Mouse (Mus musculus) small intestine, adult 2 months (tissue): ENCODE measurements at regions not wholly inside any gene's neighbourhood (a gene's known extent, or its start where the extent isn't known, plus 50 kb on each side); places are given as distances from the start of the nearest gene placed in this dataset.

Experiments
- H3K27ac ChIP-seq: fragments of 200-500 bp; 2 replicates; pipeline ENCODE4 v1.5.1; 2012; ENCODE audit warnings: low read depth, low read length, control low read depth, inconsistent platforms; ENCODE audit not compliant: insufficient read depth
- H3K27me3 ChIP-seq: fragments of 200-500 bp; 2 replicates; pipeline ENCODE4 v1.6.1; 2012; ENCODE audit warnings: mild to moderate bottlenecking, moderate library complexity, low read length, inconsistent platforms; ENCODE audit not compliant: control insufficient read depth, insufficient read depth
- H3K36me3 ChIP-seq: fragments of 200-500 bp; 2 replicates; pipeline ENCODE4 v1.6.1; 2012; ENCODE audit warnings: mild to moderate bottlenecking, low read length, control low read depth, inconsistent platforms; ENCODE audit not compliant: control insufficient read depth, insufficient read depth
- H3K4me1 ChIP-seq: fragments of 200-500 bp; 2 replicates; pipeline ENCODE4 v1.6.1; 2012; ENCODE audit warnings: low read length, inconsistent platforms, mixed read lengths; ENCODE audit not compliant: control insufficient read depth, insufficient read depth, insufficient read length
- H3K4me3 ChIP-seq: fragments of 200-500 bp; 2 replicates; pipeline ENCODE4 v1.5.1; 2012; ENCODE audit warnings: low read depth, mild to moderate bottlenecking, control low read depth, inconsistent platforms, low read length, moderate library complexity
- CTCF ChIP-seq: fragments of 200-500 bp; IDR thresholded peaks from 2 replicates; pipeline ENCODE4 v1.5.1; 2012; ENCODE audit warnings: low read depth, mild to moderate bottlenecking, control low read depth, inconsistent platforms, low read length, moderate library complexity, mixed read lengths; ENCODE audit not compliant: insufficient replicate concordance, insufficient read length; ENCODE audit errors: extremely low read depth
- POLR2A ChIP-seq: fragments of 200-500 bp; IDR thresholded peaks from 2 replicates; pipeline ENCODE4 v1.6.1; 2012; ENCODE audit warnings: low read depth, mild to moderate bottlenecking, control low read depth, inconsistent platforms, low read length, moderate library complexity
- WGBS: fragments of 180-500 bp; shearing (Covaris S2); methylation state at CpG from one replicate; pipeline ENCODE4 v1.1.7; 2018; 5-methylcytosine and 5-hydroxymethylcytosine counted together

DNA sequence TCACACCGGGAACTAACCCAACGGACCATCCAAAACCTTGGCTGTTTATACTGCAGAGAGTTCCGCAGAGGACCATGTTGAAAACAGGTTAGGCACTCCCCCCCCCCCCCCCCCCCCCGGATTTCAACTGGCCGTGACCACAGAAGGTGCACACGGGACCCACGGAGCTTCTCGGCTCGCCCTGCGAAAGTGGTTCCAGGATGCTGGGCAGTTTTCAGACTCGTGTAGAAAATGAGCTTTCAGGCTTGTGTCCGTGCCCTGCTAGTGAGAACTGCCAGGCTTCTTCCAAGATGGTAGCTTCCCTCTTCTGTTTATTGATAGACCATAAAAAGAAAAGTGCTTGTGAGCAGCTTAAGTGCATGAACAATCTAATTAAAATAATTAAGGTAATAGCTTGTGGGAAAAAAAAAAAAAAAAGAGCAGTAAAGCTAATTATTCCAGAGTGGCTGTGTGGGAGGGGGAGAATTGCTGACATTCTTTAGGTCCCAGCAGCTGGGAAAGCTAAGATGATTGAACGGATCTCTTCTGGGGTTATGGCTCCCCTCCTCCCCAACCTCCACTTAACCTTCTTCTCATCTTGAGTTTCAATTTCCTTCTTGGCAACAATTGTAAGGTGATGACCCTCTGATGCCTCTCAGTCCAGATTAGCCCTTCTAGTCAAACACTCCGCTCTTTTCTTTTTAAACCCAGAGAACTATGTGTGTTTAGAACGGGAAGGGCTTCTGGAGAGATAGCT is 65.3 kb upstream of the Arhgap29 start:
- Histone ChIP-seq H3K4me1 (no peaks in the 10 kb centered on the region), H3K27me3 (no peaks in the 10 kb centered on the region), H3K27ac (no peak overlapping the region), H3K36me3 (no peaks in the 10 kb centered on the region), H3K4me3 (no peak overlapping the region)
- TF ChIP-seq POLR2A, result no peak
- TF ChIP-seq CTCF, result no peak
- 40% methylated on average over 15 of the region's 15 CpGs for WGBS

- H3K27ac ChIP-seq, result no peak overlapping the region
- no peaks in the 10 kb centered on the region for H3K27me3 ChIP-seq
- no peak for TF ChIP-seq POLR2A
- no peak for TF ChIP-seq CTCF
- H3K4me1 ChIP-seq, result no peaks in the 10 kb centered on the region
- H3K36me3 ChIP-seq, result no peaks in the 10 kb centered on the region
- no peak overlapping the region for H3K4me3 ChIP-seq
- 76% methylated on average over 10 of the region's 10 CpGs for WGBS
These were observed 66.0 kb upstream of the Arhgap29 start for GRCm38 (mm10) chr3:121886309-121886708.

DNA sequence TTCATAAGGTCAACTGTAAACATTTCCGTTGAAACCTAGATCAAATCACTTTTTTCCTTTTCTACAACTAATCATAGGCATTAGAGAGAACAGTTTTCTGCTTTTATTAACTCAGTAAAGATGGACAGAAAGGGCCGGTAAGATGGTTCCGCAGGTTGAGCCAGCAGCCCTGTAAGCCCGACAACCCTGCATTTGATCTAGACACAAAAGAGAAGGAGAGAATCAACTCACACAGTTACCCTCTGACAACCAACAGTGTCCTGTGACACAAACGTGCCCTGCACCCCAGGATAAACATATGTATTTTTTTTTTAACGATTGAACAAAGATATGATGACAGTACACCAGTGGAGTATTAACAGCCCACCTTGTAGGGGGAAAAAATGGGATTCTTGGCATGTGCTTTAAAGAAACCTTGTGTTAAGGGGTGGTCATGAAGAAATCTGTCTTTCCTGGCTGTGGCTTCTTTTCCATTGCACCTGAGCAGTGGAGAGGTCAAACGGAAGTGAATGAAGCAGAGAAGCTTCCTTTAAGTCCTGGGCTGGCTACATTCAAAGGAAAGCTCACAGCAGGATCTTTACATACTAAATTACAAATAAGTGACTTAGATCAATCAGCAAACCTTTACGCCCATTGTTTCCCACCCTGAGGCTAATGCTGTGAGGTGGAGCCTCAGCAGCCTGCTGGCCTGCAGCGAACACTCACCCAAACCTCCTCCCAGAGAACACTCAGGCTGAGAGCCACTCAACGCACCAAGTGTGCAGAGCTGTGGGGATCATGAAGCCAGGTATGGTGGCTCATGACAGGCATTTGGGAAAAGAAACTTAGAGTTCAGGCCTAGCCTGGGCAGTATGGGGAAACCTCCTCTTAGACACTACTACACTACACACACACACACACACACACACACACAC is 66.8 kb upstream of the Arhgap29 start:
- Histone ChIP-seq H3K27ac (no peak overlapping the region), H3K27me3 (no peaks in the 10 kb centered on the region), H3K4me1 (no peaks in the 10 kb centered on the region), H3K36me3 (no peaks in the 10 kb centered on the region), H3K4me3 (no peak overlapping the region)
- WGBS, result 37% methylated on average over 10 of the region's 10 CpGs
- TF ChIP-seq POLR2A (no peak), CTCF (no peak)

GRCm38 (mm10) chr3:121884328-121885248 is 67.8 kb upstream of the Arhgap29 start:
- Histone ChIP-seq H3K27me3 (no peaks in the 10 kb centered on the region), H3K4me1 (no peaks in the 10 kb centered on the region), H3K4me3 (no peak overlapping the region), H3K36me3 (no peaks in the 10 kb centered on the region), H3K27ac (no peak overlapping the region)
- 22% methylated on average over 18 of the region's 18 CpGs for WGBS
- peak; percentile 74 for TF ChIP-seq CTCF
- TF ChIP-seq POLR2A, result no peak

GRCm38 (mm10) chr3:121880355-121880754 is 65.3 kb upstream of the Abcd3 start:
- no peak overlapping the region for H3K27ac ChIP-seq
- no peak overlapping the region for H3K4me3 ChIP-seq
- TF ChIP-seq CTCF (no peak), POLR2A (no peak)
- H3K4me1 ChIP-seq, result peaks cover under 1% of the 10 kb centered on the region; the same call in 1 of the 2 replicates
- no peaks in the 10 kb centered on the region for H3K36me3 ChIP-seq
- H3K27me3 ChIP-seq, result no peaks in the 10 kb centered on the region
- WGBS, result 50% methylated on average over 8 of the region's 8 CpGs

GRCm38 (mm10) chr3:121875072-121875471 is 60.0 kb upstream of the Abcd3 start:
- Histone ChIP-seq H3K27ac (peak overlapping the region; percentile 86), H3K36me3 (no peaks in the 10 kb centered on the region), H3K4me1 (peaks cover 4% of the 10 kb centered on the region; the same call in 1 of the 2 replicates), H3K27me3 (no peaks in the 10 kb centered on the region), H3K4me3 (no peak overlapping the region)
- TF ChIP-seq POLR2A, result no peak
- no peak for TF ChIP-seq CTCF
- WGBS, result 47% methylated on average over 4 of the region's 4 CpGs
